Mouse (Mus musculus): ENCODE results near the gene Cdh13. TPM values are rescaled to one million over a fixed set of nuclear protein-coding genes. Genes with fewer than 3 reads are reported as not detected.

Gene Cdh13
- polyA plus RNA-seq, 1 experiment: 18.4 TPM

- Histone ChIP-seq H3K27me3 (ENCODE audit: control insufficient read depth, insufficient read depth, low read length) (no peaks in the 10 kb centered on the region; the same call in 1 of the 2 replicates), H3K4me1 (ENCODE audit: control insufficient read depth, insufficient read depth, low read length) (no peaks in the 10 kb centered on the region), H3K27ac (ENCODE audit: insufficient read depth, low read length) (no peak overlapping the region), H3K4me3 (replicated peaks; ENCODE audit: insufficient read depth, low read depth, low read length) (no peak overlapping the region)
- TF ChIP-seq POLR2A (IDR thresholded peaks at IDR 0.05; ENCODE audit: borderline replicate concordance, insufficient read depth, low read length) (no peak), CTCF (IDR thresholded peaks at IDR 0.05; ENCODE audit: borderline replicate concordance, insufficient read depth, low read depth, low read length) (no peak)
- no peak for DNase-seq
- WGBS: 81% methylated on average over 7 of the region's 7 CpGs
These were observed 513.0 kb downstream of the Cdh13 start for GRCm38 (mm10) chr8:118796491-118796890.

GRCm38 (mm10) chr8:118797127-118797526 lies 513.6 kb downstream of the Cdh13 start:
- no peaks in the 10 kb centered on the region for H3K4me1 ChIP-seq (ENCODE audit: control insufficient read depth, insufficient read depth, low read length)
- DNase-seq: no peak
- H3K27ac ChIP-seq (ENCODE audit: insufficient read depth, low read length): no peak overlapping the region
- TF ChIP-seq CTCF (IDR thresholded peaks at IDR 0.05; ENCODE audit: borderline replicate concordance, insufficient read depth, low read depth, low read length) (no peak), POLR2A (IDR thresholded peaks at IDR 0.05; ENCODE audit: borderline replicate concordance, insufficient read depth, low read length) (no peak)
- WGBS: 82% methylated on average over 3 of the region's 3 CpGs
- no peaks in the 10 kb centered on the region; the same call in 1 of the 2 replicates for H3K27me3 ChIP-seq (ENCODE audit: control insufficient read depth, insufficient read depth, low read length)
- H3K4me3 ChIP-seq (replicated peaks; ENCODE audit: insufficient read depth, low read depth, low read length): no peak overlapping the region

GRCm38 (mm10) chr8:118803168-118803567 lies 519.6 kb downstream of the Cdh13 start:
- TF ChIP-seq CTCF (IDR thresholded peaks at IDR 0.05; ENCODE audit: borderline replicate concordance, insufficient read depth, low read depth, low read length) (no peak), POLR2A (IDR thresholded peaks at IDR 0.05; ENCODE audit: borderline replicate concordance, insufficient read depth, low read length) (no peak)
- no peak overlapping the region for H3K4me3 ChIP-seq (replicated peaks; ENCODE audit: insufficient read depth, low read depth, low read length)
- H3K4me1 ChIP-seq (ENCODE audit: control insufficient read depth, insufficient read depth, low read length): no peaks in the 10 kb centered on the region
- no peak overlapping the region for H3K27ac ChIP-seq (ENCODE audit: insufficient read depth, low read length)
- no peak for DNase-seq
- no peaks in the 10 kb centered on the region for H3K27me3 ChIP-seq (ENCODE audit: control insufficient read depth, insufficient read depth, low read length)
- WGBS: 51% methylated on average over 4 of the region's 4 CpGs

GRCm38 (mm10) chr8:118809660-118810059 lies 526.1 kb downstream of the Cdh13 start:
- TF ChIP-seq POLR2A (IDR thresholded peaks at IDR 0.05; ENCODE audit: borderline replicate concordance, insufficient read depth, low read length) (no peak), CTCF (IDR thresholded peaks at IDR 0.05; ENCODE audit: borderline replicate concordance, insufficient read depth, low read depth, low read length) (no peak)
- H3K4me3 ChIP-seq (replicated peaks; ENCODE audit: insufficient read depth, low read depth, low read length): no peak overlapping the region
- H3K27ac ChIP-seq (ENCODE audit: insufficient read depth, low read length): no peak overlapping the region
- no peak for DNase-seq
- no peaks in the 10 kb centered on the region for H3K4me1 ChIP-seq (ENCODE audit: control insufficient read depth, insufficient read depth, low read length)
- H3K27me3 ChIP-seq (ENCODE audit: control insufficient read depth, insufficient read depth, low read length): no peaks in the 10 kb centered on the region; the same call in 1 of the 2 replicates
- 84% methylated on average over 6 of the region's 6 CpGs for WGBS

GRCm38 (mm10) chr8:118815055-118815454 lies 531.5 kb downstream of the Cdh13 start:
- Histone ChIP-seq H3K27ac (ENCODE audit: insufficient read depth, low read length) (no peak overlapping the region), H3K4me3 (replicated peaks; ENCODE audit: insufficient read depth, low read depth, low read length) (no peak overlapping the region), H3K27me3 (ENCODE audit: control insufficient read depth, insufficient read depth, low read length) (no peaks in the 10 kb centered on the region; the same call in 1 of the 2 replicates), H3K4me1 (ENCODE audit: control insufficient read depth, insufficient read depth, low read length) (no peaks in the 10 kb centered on the region)
- TF ChIP-seq POLR2A (IDR thresholded peaks at IDR 0.05; ENCODE audit: borderline replicate concordance, insufficient read depth, low read length) (no peak), CTCF (IDR thresholded peaks at IDR 0.05; ENCODE audit: borderline replicate concordance, insufficient read depth, low read depth, low read length) (no peak)
- no peak for DNase-seq
- 87% methylated on average over 10 of the region's 10 CpGs for WGBS

- no peak for DNase-seq
- no peaks in the 10 kb centered on the region for H3K4me1 ChIP-seq (ENCODE audit: control insufficient read depth, insufficient read depth, low read length)
- TF ChIP-seq CTCF (IDR thresholded peaks at IDR 0.05; ENCODE audit: borderline replicate concordance, insufficient read depth, low read depth, low read length): no peak
- no peak for TF ChIP-seq POLR2A (IDR thresholded peaks at IDR 0.05; ENCODE audit: borderline replicate concordance, insufficient read depth, low read length)
- H3K27ac ChIP-seq (ENCODE audit: insufficient read depth, low read length): no peak overlapping the region
- no peaks in the 10 kb centered on the region; the same call in 1 of the 2 replicates for H3K27me3 ChIP-seq (ENCODE audit: control insufficient read depth, insufficient read depth, low read length)
- no peak overlapping the region for H3K4me3 ChIP-seq (replicated peaks; ENCODE audit: insufficient read depth, low read depth, low read length)
- WGBS: 63% methylated on average over 4 of the region's 4 CpGs
These were observed 543.2 kb downstream of the Cdh13 start for GRCm38 (mm10) chr8:118826761-118827160.

- Histone ChIP-seq H3K27me3 (ENCODE audit: control insufficient read depth, insufficient read depth, low read length) (no peaks in the 10 kb centered on the region; the same call in 1 of the 2 replicates), H3K27ac (ENCODE audit: insufficient read depth, low read length) (no peak overlapping the region), H3K4me3 (replicated peaks; ENCODE audit: insufficient read depth, low read depth, low read length) (no peak overlapping the region), H3K4me1 (ENCODE audit: control insufficient read depth, insufficient read depth, low read length) (no peaks in the 10 kb centered on the region)
- WGBS: 89% methylated on average over 6 of the region's 6 CpGs
- DNase-seq: no peak
- no peak for TF ChIP-seq POLR2A (IDR thresholded peaks at IDR 0.05; ENCODE audit: borderline replicate concordance, insufficient read depth, low read length)
- TF ChIP-seq CTCF (IDR thresholded peaks at IDR 0.05; ENCODE audit: borderline replicate concordance, insufficient read depth, low read depth, low read length): no peak
These were observed 544.2 kb downstream of the Cdh13 start for GRCm38 (mm10) chr8:118827726-118828125.

- no peaks in the 10 kb centered on the region for H3K4me1 ChIP-seq (ENCODE audit: control insufficient read depth, insufficient read depth, low read length)
These were observed 546.8 kb downstream of the Cdh13 start for GRCm38 (mm10) chr8:118830291-118830690.

More at GRCm38 (mm10) chr8:118830291-118830690, 546.8 kb downstream of the Cdh13 start:
- 81% methylated on average over 5 of the region's 5 CpGs for WGBS
- DNase-seq: no peak
- H3K4me3 ChIP-seq (replicated peaks; ENCODE audit: insufficient read depth, low read depth, low read length): no peak overlapping the region
- no peaks in the 10 kb centered on the region; the same call in 1 of the 2 replicates for H3K27me3 ChIP-seq (ENCODE audit: control insufficient read depth, insufficient read depth, low read length)
- TF ChIP-seq POLR2A (IDR thresholded peaks at IDR 0.05; ENCODE audit: borderline replicate concordance, insufficient read depth, low read length): no peak
- TF ChIP-seq CTCF (IDR thresholded peaks at IDR 0.05; ENCODE audit: borderline replicate concordance, insufficient read depth, low read depth, low read length): no peak
- H3K27ac ChIP-seq (ENCODE audit: insufficient read depth, low read length): no peak overlapping the region
